In the genomic region with DNA sequence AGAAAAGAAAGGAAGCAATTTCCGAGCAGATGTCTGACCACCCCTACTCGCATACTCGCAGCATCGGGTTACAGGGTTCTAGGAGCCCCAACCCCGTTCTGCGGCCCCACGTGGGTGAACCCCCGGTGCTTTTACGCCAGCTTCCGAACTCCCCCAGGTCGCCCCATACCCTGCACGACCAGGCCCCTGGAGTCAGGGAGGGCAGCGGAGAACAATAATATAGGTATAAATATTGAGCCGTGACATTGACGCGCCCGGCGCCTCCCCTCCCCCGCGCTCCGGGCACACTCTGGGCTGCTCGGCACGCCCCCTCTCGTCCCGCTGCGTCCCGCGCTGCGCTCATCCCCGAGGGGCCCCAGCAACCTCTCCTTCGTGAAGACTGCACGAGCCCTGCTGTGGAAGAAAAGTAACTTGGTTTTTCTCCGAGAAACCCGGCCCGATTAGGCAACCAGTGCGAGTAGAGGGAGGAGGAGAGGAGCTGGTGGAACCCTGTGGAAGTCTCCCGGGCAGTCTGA, we compare ENCODE assay signal across 8 mouse cellular contexts. TPM values are rescaled to one million over a fixed set of nuclear protein-coding genes. Genes with fewer than 3 reads are reported as not detected.
DNase-seq lines count a peak whose midpoint lies in the region; ATAC-seq lines count a peak whose summit lies in the region.

No protein-coding gene starts in this region.

- no peaks in the 10 kb centered on the region for H3K36me3 ChIP-seq in embryonic facial prominence, embryonic 13.5 days
- H3K36me3 ChIP-seq in liver, embryonic 11.5 days (ENCODE audit: control insufficient read depth, insufficient read depth, low read length): peaks cover 5% of the 10 kb centered on the region; the same call in 1 of the 2 replicates
- H3K36me3 ChIP-seq in stomach, embryonic 14.5 days (ENCODE audit: control insufficient read depth, insufficient read depth, low read length): no peaks in the 10 kb centered on the region

- ATAC-seq in embryonic facial prominence, embryonic 13.5 days (ENCODE audit: insufficient number of reproducible peaks, insufficient read depth, low FRiP score, low TSS enrichment, low read depth): peak; percentile 53
- ATAC-seq in liver, embryonic 11.5 days (replicated peaks; ENCODE audit: low FRiP score): peak; percentile 68
- peak; percentile 68 for ATAC-seq in stomach, embryonic 14.5 days (ENCODE audit: insufficient number of reproducible peaks, insufficient read depth, low FRiP score, low read depth)

- peaks cover 3% of the 10 kb centered on the region; the same call in 1 of the 2 replicates for H3K4me1 ChIP-seq in embryonic facial prominence, embryonic 13.5 days
- no peaks in the 10 kb centered on the region for H3K4me1 ChIP-seq in liver, embryonic 11.5 days (replicated peaks; ENCODE audit: control insufficient read depth, insufficient read depth, low read length)
- no peaks in the 10 kb centered on the region for H3K4me1 ChIP-seq in stomach, embryonic 14.5 days (ENCODE audit: control insufficient read depth, insufficient read depth, low read length)

- WGBS in embryonic facial prominence, embryonic 13.5 days: 0% methylated on average over 36 of the region's 37 CpGs
- WGBS in liver, embryonic 11.5 days: under 1% methylated on average over 37 of the region's 37 CpGs
- WGBS in stomach, embryonic 14.5 days: 1% methylated on average over 37 of the region's 37 CpGs

- DNase-seq in 416B (ENCODE audit: low read depth): peak; percentile 70
- DNase-seq in adrenal gland, adult 18-20 months (ENCODE audit: low spot score in 2 of 2): peak; percentile 72 to 78
- peak; percentile 61 to 69 for DNase-seq in heart, adult 9 months (ENCODE audit: low spot score in 2 of 2)
- DNase-seq in kidney, adult 9 months: peak; percentile 66
- peak; percentile 79 for DNase-seq in liver, embryonic 11.5 days (ENCODE audit: low spot score)
- DNase-seq in monocyte, adult 2 months (ENCODE audit: low read depth in 1 of 2, low spot score in 2 of 2): peak; percentile 12 to 45

- H3K27me3 ChIP-seq in embryonic facial prominence, embryonic 13.5 days: no peaks in the 10 kb centered on the region
- no peaks in the 10 kb centered on the region for H3K27me3 ChIP-seq in liver, embryonic 11.5 days (replicated peaks; ENCODE audit: control insufficient read depth, insufficient read depth, low read length)
- H3K27me3 ChIP-seq in stomach, embryonic 14.5 days (ENCODE audit: control insufficient read depth, insufficient read depth, low read length): no peaks in the 10 kb centered on the region

- peak overlapping the region; percentile 80 for H3K9ac ChIP-seq in embryonic facial prominence, embryonic 13.5 days
- H3K9ac ChIP-seq in liver, embryonic 11.5 days (ENCODE audit: low read depth, low read length): peak overlapping the region; percentile 80
- H3K9ac ChIP-seq in stomach, embryonic 14.5 days (replicated peaks; ENCODE audit: low read depth, low read length): peak overlapping the region; percentile 68

- H3K27ac ChIP-seq in embryonic facial prominence, embryonic 13.5 days: peak overlapping the region; percentile 85
- peak overlapping the region; percentile 79 for H3K27ac ChIP-seq in liver, embryonic 11.5 days (ENCODE audit: low read depth, low read length)
- peak overlapping the region; percentile 88 for H3K27ac ChIP-seq in stomach, embryonic 14.5 days (ENCODE audit: low read length)

- peak overlapping the region; percentile 98 for H3K4me2 ChIP-seq in embryonic facial prominence, embryonic 13.5 days
- peak overlapping the region; percentile 90 for H3K4me2 ChIP-seq in liver, embryonic 11.5 days
- H3K4me2 ChIP-seq in stomach, embryonic 14.5 days (replicated peaks; ENCODE audit: low read depth, low read length): peak overlapping the region; percentile 82

- peak overlapping the region; percentile 65 for H3K4me3 ChIP-seq in embryonic facial prominence, embryonic 13.5 days
- peak overlapping the region; percentile 74 for H3K4me3 ChIP-seq in liver, embryonic 11.5 days (ENCODE audit: low read depth, low read length)
- H3K4me3 ChIP-seq in stomach, embryonic 14.5 days (ENCODE audit: low read depth, low read length): peak overlapping the region; percentile 75

- no peaks in the 10 kb centered on the region for H3K9me3 ChIP-seq in embryonic facial prominence, embryonic 13.5 days
- no peaks in the 10 kb centered on the region for H3K9me3 ChIP-seq in liver, embryonic 11.5 days (ENCODE audit: control insufficient read depth, low read length)
- H3K9me3 ChIP-seq in stomach, embryonic 14.5 days (ENCODE audit: control insufficient read depth, low read depth, low read length): no peaks in the 10 kb centered on the region

RNA-seq across cellular contexts. Expression of gene Cdk6, which starts 2.3 kb away (rescaled TPM):
- total RNA-seq in adrenal gland, adult 18-20 months (2021): 10 to 100 TPM in 1 of 2 experiments, 1 to 10 TPM in 1; 9.5 to 17.1 TPM
- polyA plus RNA-seq in embryonic facial prominence, embryonic 13.5 days (2015; fragmentation: Nextera tagmentation; extraction: Ambion mirVana): 32.4 and 34.5 TPM in 2 replicates
- 49.1 and 51.2 TPM in 2 replicates for polyA plus RNA-seq in liver, embryonic 11.5 days (2014; fragmentation: Nextera tagmentation; extraction: Ambion mirVana)
- polyA plus RNA-seq in stomach, embryonic 14.5 days (2014; fragmentation: Nextera tagmentation; extraction: Ambion mirVana): 36.8 and 40.9 TPM in 2 replicates

Comparison
In these comparisons a context has a peak if more than half of its experiments do, and no peak if none do; other contexts are left out.
1. Peak in every context shown above with its lines: DNase-seq, ATAC-seq, H3K4me3 ChIP-seq and H3K27ac ChIP-seq.
2. DNase-seq: peak in every context shown above with its lines; median percentile 79 in liver, embryonic 11.5 days; 75 in adrenal gland, adult 18-20 months; 70 in 416B; 66 in kidney, adult 9 months; 65 in heart, adult 9 months; 28 in monocyte, adult 2 months.